Mouse (Mus musculus): ENCODE data around the gene Rab11fip3. TPM values are rescaled to one million over a fixed set of nuclear protein-coding genes. Genes with fewer than 3 reads are reported as not detected.
"Not testable (repeated sequence)": the region's sequence is repeated elsewhere in the genome, so short reads cannot be mapped to it uniquely, and the experiment has no call there.

The Rab11fip3 gene
- total RNA-seq, 2 experiments from 2014 or later, result 76.3 to 92.0 TPM

- H3K4me3 ChIP-seq, result no peak overlapping the region
- no peak for DNase-seq
- TF ChIP-seq CTCF (IDR thresholded peaks at IDR 0.05), result no peak
- intact Hi-C loops (cut with DNase I), result no loop called here
- H3K27ac ChIP-seq, result no peak overlapping the region
Measured at GRCm38 (mm10) chr17:26105619-26106018, 36.3 kb upstream of the Rab11fip3 start.

- intact Hi-C loops (cut with DNase I), result no loop called here
- DNase-seq, result no peak
Measured at GRCm38 (mm10) chr17:26101478-26101877, 32.1 kb upstream of the Rab11fip3 start.

GRCm38 (mm10) chr17:26100166-26100565, 30.8 kb upstream of the Rab11fip3 start:
- no peak for DNase-seq
- intact Hi-C loops (cut with DNase I), result no loop called here
- Histone ChIP-seq H3K4me3 (no peak overlapping the region), H3K27ac (no peak overlapping the region)
- TF ChIP-seq CTCF (IDR thresholded peaks at IDR 0.05), result no peak

More at GRCm38 (mm10) chr17:26101478-26101877, 32.1 kb upstream of the Rab11fip3 start:
- Histone ChIP-seq H3K27ac (no peak overlapping the region), H3K4me3 (no peak overlapping the region)
- no peak for TF ChIP-seq CTCF (IDR thresholded peaks at IDR 0.05)

GRCm38 (mm10) chr17:26099316-26099715, 30.0 kb upstream of the Rab11fip3 start:
- intact Hi-C loops (cut with DNase I); DNase-seq; H3K27ac ChIP-seq; H3K4me3 ChIP-seq: not testable (repeated sequence)
- peak; percentile 62 for TF ChIP-seq CTCF (IDR thresholded peaks at IDR 0.05)

GRCm38 (mm10) chr17:26098461-26098860, 29.1 kb upstream of the Rab11fip3 start:
- DNase-seq, result no peak
- TF ChIP-seq CTCF (IDR thresholded peaks at IDR 0.05), result no peak
- Histone ChIP-seq H3K27ac (no peak overlapping the region), H3K4me3 (no peak overlapping the region)
- intact Hi-C loops (cut with DNase I), result no loop called here

- DNase-seq, result peak; percentile 61
- intact Hi-C loops (cut with DNase I), result no loop called here
- Histone ChIP-seq H3K27ac (peak within 1 kb of the TSS; percentile 75), H3K4me3 (peak within 1 kb of the TSS; percentile 81)
- no peak for TF ChIP-seq CTCF (IDR thresholded peaks at IDR 0.05)
Measured at GRCm38 (mm10) chr17:26095121-26095740, 25.9 kb upstream of the Rab11fip3 start, which contains the start of gene Nme4. TSS of gene Nme4 (minus strand) at chr17:26095602.

- Histone ChIP-seq H3K27ac (peak overlapping the region; percentile 75), H3K4me3 (peak overlapping the region; percentile 81)
- DNase-seq, result no peak
- intact Hi-C loops (cut with DNase I), result loop anchor here (5.0 kb wide), 1 partner anchor 202 kb away; no protein-coding TSS in a partner anchor
- TF ChIP-seq CTCF (IDR thresholded peaks at IDR 0.05), result no peak
Measured at GRCm38 (mm10) chr17:26094531-26095110, 25.3 kb upstream of the Rab11fip3 start.

- peak; percentile 90 for DNase-seq
Measured at GRCm38 (mm10) chr17:26089905-26090632, 20.7 kb upstream of the Rab11fip3 start, which contains the start of gene Decr2. TSS of gene Decr2 (minus strand) at chr17:26090337.

GRCm38 (mm10) chr17:26087059-26087564, 17.8 kb upstream of the Rab11fip3 start:
- DNase-seq, result no peak
- Histone ChIP-seq H3K4me3 (no peak overlapping the region), H3K27ac (no peak overlapping the region)
- intact Hi-C loops (cut with DNase I), result no loop called here
- TF ChIP-seq CTCF (IDR thresholded peaks at IDR 0.05), result no peak

More at GRCm38 (mm10) chr17:26089905-26090632, 20.7 kb upstream of the Rab11fip3 start, which contains the start of gene Decr2:
- TF ChIP-seq CTCF (IDR thresholded peaks at IDR 0.05), result peak; percentile 92
- intact Hi-C loops (cut with DNase I), result loop anchor here (1.0 to 5.0 kb wide), 3 partner anchors 49 to 198 kb away; no protein-coding TSS in a partner anchor
- Histone ChIP-seq H3K27ac (peak within 1 kb of the TSS; percentile 82), H3K4me3 (peak within 1 kb of the TSS; percentile 73)

GRCm38 (mm10) chr17:26080867-26081266, 11.5 kb upstream of the Rab11fip3 start:
- Histone ChIP-seq H3K4me3 (no peak overlapping the region), H3K27ac (no peak overlapping the region)
- no peak for DNase-seq
- intact Hi-C loops (cut with DNase I), result no loop called here
- TF ChIP-seq CTCF (IDR thresholded peaks at IDR 0.05), result no peak

GRCm38 (mm10) chr17:26078851-26079250, 9.5 kb upstream of the Rab11fip3 start:
- no peak for DNase-seq
- no peak for TF ChIP-seq CTCF (IDR thresholded peaks at IDR 0.05)
- intact Hi-C loops (cut with DNase I), result no loop called here
- Histone ChIP-seq H3K4me3 (no peak overlapping the region), H3K27ac (no peak overlapping the region)

- intact Hi-C loops (cut with DNase I), result no loop called here
- no peak for TF ChIP-seq CTCF (IDR thresholded peaks at IDR 0.05)
- H3K27ac ChIP-seq, result peak overlapping the region; percentile 52
- no peak for DNase-seq
- H3K4me3 ChIP-seq, result no peak overlapping the region
Measured at GRCm38 (mm10) chr17:26075246-26075645, 5.9 kb upstream of the Rab11fip3 start.

GRCm38 (mm10) chr17:26070136-26070535, 781 bp upstream of the Rab11fip3 start:
- Histone ChIP-seq H3K4me3 (peak overlapping the region; percentile 85), H3K27ac (peak overlapping the region; percentile 94)
- DNase-seq, result no peak
- TF ChIP-seq CTCF (IDR thresholded peaks at IDR 0.05), result no peak
- intact Hi-C loops (cut with DNase I), result no loop called here
